Mouse (Mus musculus) frontal cortex, adult (tissue): Measurements from ENCODE around the gene Arhgdib.
"Not testable (repeated sequence)": the region's sequence is repeated elsewhere in the genome, so short reads cannot be mapped to it uniquely, and the experiment has no call there.

Source experiments
- ATAC-seq: cut with Nextera tagmentation; 2 replicates; pipeline ENCODE4 v1.9.2; 2017; ENCODE audit warnings: mild to moderate bottlenecking, moderate library complexity, mixed read lengths; ENCODE audit not compliant: low TSS enrichment

Arhgdib gene

DNA sequence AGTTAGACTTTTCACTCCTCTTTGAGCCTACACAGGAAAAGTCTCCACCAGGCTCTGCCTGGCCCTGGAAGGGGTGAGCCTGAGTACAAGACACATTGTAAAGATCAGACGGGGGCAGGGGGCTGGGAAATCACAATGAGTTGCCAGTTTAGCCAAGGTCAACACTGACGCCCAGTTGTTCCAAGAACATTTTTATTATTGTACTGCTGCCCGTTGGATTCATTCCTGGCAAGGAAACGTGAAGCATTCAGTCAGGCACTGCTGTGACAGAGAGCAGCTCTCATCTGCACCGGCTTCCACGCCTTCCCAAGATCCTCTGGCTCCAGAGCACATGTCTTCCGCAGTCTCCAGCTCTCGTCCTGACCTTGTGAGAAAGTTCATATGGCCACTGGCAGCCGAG, 53.8 kb downstream of the Arhgdib start:
- ATAC-seq = no peak

GRCm38 (mm10) chr6:136884766-136885165, 56.9 kb downstream of the Arhgdib start:
- ATAC-seq = not testable (repeated sequence)

DNA sequence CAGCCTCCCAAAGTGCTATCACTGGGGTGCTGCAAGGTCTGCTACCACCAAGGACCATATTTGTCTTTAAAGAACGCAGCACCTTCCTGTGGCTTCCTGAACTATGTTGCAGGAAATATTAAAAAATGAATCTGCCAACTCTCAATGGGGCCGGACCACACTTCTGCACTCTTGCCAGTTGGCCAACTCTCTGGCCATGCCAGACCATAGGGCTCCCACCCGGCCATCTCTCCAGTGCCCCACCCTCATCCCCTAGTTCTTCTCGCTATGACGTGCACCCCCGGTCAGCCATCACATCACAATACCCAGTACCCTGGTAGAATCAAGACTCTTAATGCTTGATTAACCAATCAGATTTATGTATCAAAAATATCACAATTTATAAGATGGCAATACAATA, 57.7 kb downstream of the Arhgdib start:
- no peak for ATAC-seq

DNA sequence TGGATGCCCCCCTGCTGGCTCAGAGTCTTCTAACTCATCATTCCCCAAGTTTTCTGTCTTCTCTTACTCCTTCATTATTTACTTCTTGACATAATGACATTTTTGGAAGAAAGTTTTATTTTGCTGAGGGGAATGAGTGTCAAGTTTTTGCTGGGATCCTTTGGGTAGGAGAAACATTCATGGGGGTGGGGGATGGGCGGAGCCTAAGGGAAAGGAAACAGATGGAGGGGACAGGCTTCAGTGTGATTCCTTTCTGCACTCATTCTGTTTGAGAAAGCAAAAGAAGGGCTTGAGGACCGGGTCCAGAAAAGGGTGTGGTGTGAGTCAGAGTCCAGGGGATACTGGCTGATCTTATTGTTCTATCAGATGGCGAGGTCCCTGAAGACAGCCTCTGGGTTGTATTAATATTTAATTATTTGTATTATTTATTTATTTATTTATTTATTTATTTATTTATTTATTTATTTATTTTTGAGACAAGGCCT, 58.2 kb downstream of the Arhgdib start:
- ATAC-seq = no peak

DNA sequence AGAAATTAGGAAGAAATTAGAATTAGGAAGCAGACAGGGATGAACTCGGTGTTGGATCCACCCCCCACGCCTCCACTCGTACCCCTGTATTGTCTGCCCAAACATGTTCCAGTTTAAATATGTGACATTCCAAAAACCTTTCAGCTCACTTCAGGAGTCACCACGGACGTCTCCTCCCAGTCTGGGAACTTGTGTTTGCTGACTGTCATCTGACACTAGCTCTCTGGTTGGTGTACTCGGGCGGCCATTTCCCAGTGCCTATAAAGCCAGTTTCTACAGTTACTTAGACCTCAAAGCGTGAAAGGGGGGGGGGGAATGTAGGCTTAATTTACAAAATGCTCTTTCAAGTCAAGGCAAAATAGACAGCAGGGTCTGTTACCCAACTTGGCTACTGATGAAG, 60.0 kb downstream of the Arhgdib start:
- ATAC-seq = no peak

- ATAC-seq = peak; percentile 94
These were observed 66.0 kb downstream of the Arhgdib start, which contains the start of gene Mgp for GRCm38 (mm10) chr6:136875670-136876069. TSS of gene Mgp (minus strand) at chr6:136875823.

GRCm38 (mm10) chr6:136874599-136874998, 67.1 kb downstream of the Arhgdib start:
- ATAC-seq = peak; percentile 60
